Mouse (Mus musculus): ENCODE results near the gene Lman2. TPM values are rescaled to one million over a fixed set of nuclear protein-coding genes. Genes with fewer than 3 reads are reported as not detected.

The Lman2 gene
- polyA plus RNA-seq, 1 experiment = 88.0 TPM

DNA sequence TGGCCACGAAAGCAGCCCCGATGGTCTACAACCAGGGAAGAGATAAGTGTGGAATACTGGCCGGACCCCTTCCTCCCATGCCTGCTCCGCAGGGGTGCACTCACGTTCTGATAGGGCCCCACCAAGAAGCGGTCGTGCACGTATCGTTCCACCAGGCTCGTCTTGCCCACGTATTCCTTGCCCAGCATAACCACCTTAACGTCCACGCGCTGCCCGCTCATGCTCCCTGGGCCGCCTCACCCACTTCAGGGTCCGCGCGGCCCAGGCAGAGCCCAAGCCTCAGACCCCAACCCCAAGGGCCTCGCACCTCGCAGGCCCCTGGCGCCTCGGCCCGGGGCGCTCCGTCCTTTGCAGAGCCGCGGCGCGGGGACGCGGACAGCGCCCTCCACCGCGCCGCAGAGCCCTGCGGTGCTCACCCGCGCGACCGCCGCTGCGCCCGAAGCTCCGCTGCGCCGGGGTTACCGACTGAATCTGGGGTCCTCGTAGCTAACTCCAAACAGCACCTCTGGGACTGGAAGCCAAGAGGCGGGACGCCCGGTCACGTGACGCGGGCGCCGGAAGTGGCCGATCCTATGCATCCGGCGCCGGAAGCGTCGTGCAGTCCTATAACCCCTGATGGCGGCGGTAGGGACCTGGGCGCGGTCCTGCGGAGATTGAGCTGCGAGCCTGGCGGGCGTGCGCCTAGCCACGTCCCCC lies 41.0 kb downstream of the Lman2 start, which contains the start of gene Rab24:
TSS of gene Rab24 (minus strand) at position 513 of the 696 bp plus-strand sequence.
- H3K4me3 ChIP-seq (ENCODE audit: insufficient read depth, low read depth, low read length) = peak within 1 kb of the TSS; percentile 84
- H3K27ac ChIP-seq (replicated peaks; ENCODE audit: low read depth, low read length) = peak within 1 kb of the TSS; percentile 27
- peaks cover 2% of the 10 kb centered on the region; the same call in 1 of the 2 replicates for H3K4me1 ChIP-seq (ENCODE audit: control insufficient read depth, insufficient read depth, insufficient read length, low read length)

DNA sequence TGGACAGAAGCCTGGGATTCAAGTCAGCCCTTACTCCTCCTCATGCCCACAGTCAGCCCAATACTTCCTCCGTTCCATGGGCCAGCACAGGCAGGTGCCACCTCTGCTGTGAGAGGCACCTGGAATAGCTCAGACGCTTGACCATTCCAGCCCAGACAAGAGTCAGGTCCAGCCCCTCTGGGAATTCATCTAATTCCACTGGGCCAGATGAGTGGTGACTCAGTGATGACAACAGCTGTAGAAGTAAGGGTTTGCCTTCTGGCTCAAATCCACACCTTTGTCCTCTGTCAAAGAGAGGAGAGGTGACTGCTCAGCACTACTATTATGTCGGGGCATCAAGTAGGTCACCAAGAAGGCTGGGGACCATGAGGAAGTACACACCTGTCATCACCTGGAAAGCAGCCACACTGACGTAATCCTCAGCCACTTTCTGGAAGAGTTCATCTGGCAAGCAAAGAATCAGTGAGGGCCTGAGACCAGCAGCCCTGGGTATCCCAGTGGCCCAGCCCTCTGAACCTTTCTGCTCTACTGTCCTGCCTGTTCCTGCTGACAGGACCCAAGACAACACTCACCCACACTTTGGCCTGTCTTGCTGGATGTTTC lies 42.6 kb downstream of the Lman2 start, which contains the start of gene Prelid1:
TSS of gene Prelid1 (plus strand) at position 570 of the 603 bp plus-strand sequence.
- H3K4me1 ChIP-seq (ENCODE audit: control insufficient read depth, insufficient read depth, insufficient read length, low read length) = peaks cover 2% of the 10 kb centered on the region; the same call in 1 of the 2 replicates
- H3K27ac ChIP-seq (replicated peaks; ENCODE audit: low read depth, low read length) = 0 out of 2 replicates have a peak within 1 kb of the TSS, but pooled peaks have one; percentile 27
- peak within 1 kb of the TSS; percentile 84 for H3K4me3 ChIP-seq (ENCODE audit: insufficient read depth, low read depth, low read length)

DNA sequence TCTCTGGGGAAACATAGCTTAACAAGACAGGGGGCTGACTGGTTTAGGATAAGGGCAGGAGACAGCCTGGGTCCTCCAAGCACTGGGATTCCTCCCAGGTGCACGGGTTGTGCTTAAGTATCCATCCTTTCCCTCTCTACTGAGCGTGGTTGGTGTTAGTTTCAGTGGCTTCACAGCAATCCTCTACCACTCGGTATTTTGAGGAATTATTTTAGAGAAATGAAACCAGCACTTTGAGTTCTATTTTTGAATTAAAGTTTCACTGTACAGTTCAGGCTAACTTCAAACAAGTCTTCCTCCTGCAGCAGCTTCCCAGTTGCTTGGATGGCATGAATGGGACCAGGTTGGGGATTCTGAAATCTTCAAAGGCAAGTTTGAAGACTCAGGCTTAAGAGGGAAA lies 44.2 kb downstream of the Lman2 start:
- no peak overlapping the region for H3K4me3 ChIP-seq (ENCODE audit: insufficient read depth, low read depth, low read length)

DNA sequence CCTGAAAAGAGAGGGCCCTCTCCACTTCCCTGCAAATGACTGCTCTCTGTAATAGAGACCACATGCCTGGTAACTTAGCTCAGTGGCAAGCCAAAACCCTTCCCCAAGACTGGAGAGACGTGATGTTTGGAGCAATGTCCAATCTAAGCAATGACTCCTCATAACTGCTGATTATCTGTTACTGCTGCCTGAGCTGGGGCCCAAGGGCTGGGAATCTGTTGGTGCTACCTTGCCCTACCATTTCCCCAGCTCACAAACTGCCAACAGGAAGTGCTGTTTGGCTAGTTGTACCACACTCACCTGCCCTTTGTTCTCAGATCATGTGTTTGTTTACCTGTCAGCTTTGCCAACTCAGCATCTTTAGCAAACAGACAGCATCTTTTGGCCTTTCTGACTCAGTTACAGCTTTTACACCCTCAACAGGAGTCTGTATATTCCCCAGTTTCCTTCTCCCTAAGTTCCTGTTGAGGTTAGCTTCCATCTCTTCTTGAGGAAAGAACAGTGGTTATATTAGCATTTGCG lies 47.6 kb downstream of the Lman2 start:
- H3K4me1 ChIP-seq (ENCODE audit: control insufficient read depth, insufficient read depth, insufficient read length, low read length) = no peaks in the 10 kb centered on the region
- H3K4me3 ChIP-seq (ENCODE audit: insufficient read depth, low read depth, low read length) = no peak overlapping the region
- no peak overlapping the region for H3K27ac ChIP-seq (replicated peaks; ENCODE audit: low read depth, low read length)

More for the DNA sequence above, 44.2 kb downstream of the Lman2 start:
- Histone ChIP-seq H3K4me1 (ENCODE audit: control insufficient read depth, insufficient read depth, insufficient read length, low read length) (peaks cover 2% of the 10 kb centered on the region; the same call in 1 of the 2 replicates), H3K27ac (replicated peaks; ENCODE audit: low read depth, low read length) (0 out of 2 replicates have a peak overlapping the region, but pooled peaks have one; percentile 28)

DNA sequence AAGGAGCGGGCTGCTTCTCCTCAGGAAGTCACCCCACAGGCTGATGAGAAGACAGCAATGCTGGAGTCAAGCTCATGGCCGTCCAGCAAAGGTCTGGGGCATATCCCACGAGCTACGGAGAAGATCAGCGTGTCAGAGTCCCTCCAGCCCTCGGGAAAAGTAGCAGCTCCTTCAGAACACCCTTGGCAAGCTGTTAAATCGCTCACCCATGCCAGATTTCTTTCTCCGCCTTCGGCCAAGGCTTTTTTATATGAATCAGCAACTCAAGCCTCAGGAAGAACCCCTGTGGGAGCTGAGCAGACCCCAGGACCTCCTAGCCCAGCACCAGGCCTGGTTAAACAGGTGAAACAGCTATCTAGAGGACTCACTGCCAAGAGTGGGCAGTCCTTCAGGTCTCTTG lies 49.5 kb downstream of the Lman2 start:
- no peaks in the 10 kb centered on the region for H3K4me1 ChIP-seq (ENCODE audit: control insufficient read depth, insufficient read depth, insufficient read length, low read length)
- no peak overlapping the region for H3K27ac ChIP-seq (replicated peaks; ENCODE audit: low read depth, low read length)
- no peak overlapping the region for H3K4me3 ChIP-seq (ENCODE audit: insufficient read depth, low read depth, low read length)

DNA sequence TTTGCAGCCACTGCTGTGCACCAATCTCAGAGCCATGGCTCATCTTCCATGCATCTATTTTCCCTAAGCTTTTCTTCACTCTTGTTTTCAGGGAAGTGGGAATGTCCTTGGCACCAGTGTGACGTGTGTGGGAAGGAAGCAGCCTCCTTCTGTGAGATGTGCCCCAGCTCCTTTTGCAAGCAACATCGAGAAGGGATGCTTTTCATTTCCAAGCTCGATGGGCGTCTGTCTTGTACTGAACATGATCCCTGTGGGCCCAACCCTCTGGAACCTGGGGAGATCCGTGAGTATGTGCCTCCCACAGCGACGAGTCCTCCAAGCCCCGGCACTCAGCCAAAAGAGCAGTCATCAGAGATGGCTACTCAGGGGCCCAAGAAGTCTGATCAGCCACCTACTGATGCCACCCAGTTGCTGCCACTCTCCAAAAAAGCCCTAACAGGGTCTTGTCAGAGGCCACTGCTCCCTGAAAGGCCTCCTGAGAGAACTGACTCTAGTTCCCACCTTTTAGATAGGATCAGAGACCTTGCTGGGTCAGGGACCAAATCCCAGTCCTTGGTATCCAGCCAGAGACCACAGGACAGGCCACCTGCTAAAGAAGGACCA lies 50.5 kb downstream of the Lman2 start:
- no peak overlapping the region for H3K4me3 ChIP-seq (ENCODE audit: insufficient read depth, low read depth, low read length)
- H3K4me1 ChIP-seq (ENCODE audit: control insufficient read depth, insufficient read depth, insufficient read length, low read length) = no peaks in the 10 kb centered on the region
- H3K27ac ChIP-seq (replicated peaks; ENCODE audit: low read depth, low read length) = no peak overlapping the region

DNA sequence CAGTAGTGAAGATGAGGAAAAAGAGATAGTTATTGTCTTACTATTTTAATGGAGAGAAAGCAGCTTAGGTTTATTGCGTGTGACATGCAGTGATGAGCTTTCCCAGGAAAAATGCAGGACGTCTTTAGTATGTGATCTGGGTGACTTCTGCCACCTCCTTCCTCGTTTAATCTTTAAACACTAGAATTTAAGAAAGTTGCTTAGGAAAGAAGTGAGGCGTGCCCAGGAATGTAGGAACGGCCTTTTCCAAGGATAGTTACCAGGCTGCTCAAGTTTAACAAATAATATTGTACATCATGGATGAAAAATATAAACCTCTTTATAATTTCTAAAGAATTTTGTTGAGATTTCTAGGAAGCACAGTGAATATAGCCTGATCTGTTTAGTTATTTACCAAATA lies 61.7 kb downstream of the Lman2 start:
- no peaks in the 10 kb centered on the region for H3K4me1 ChIP-seq (ENCODE audit: control insufficient read depth, insufficient read depth, insufficient read length, low read length)

DNA sequence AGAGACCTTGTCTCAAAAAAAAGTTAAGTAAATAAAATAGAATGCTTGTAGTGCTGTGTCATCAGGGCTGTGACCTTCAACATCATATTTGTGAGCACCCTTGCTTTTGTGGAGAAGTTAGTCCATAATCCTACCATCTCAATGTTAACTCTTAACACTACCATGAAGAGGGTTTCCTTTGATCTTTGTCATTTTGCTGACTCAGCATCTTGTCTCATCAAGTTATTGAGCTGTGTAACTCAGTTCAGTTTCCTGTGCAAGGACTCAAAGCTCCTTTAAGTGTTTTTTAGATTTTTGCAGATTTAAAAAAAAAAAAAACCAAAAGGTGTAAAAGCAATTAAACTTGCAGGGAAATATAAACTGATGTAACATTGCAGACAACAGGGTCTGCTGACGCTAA lies 65.8 kb downstream of the Lman2 start:
- H3K4me1 ChIP-seq (ENCODE audit: control insufficient read depth, insufficient read depth, insufficient read length, low read length) = no peaks in the 10 kb centered on the region
- H3K4me3 ChIP-seq (ENCODE audit: insufficient read depth, low read depth, low read length) = no peak overlapping the region
- no peak overlapping the region for H3K27ac ChIP-seq (replicated peaks; ENCODE audit: low read depth, low read length)

More for the DNA sequence above, 61.7 kb downstream of the Lman2 start:
- Histone ChIP-seq H3K4me3 (ENCODE audit: insufficient read depth, low read depth, low read length) (no peak overlapping the region), H3K27ac (replicated peaks; ENCODE audit: low read depth, low read length) (no peak overlapping the region)

Other genes with a start within 250 kb of the Lman2 start
- not detected in 2 replicates for gene Gm17617, start 229.2 kb downstream of the Lman2 start, polyA plus RNA-seq (2012; ENCODE audit: insufficient read depth, insufficient read length, missing spikeins)
- not detected in 2 replicates for gene Fgfr4, start 210.1 kb downstream of the Lman2 start, polyA plus RNA-seq (2012; ENCODE audit: insufficient read depth, insufficient read length, missing spikeins)
- 24.0 and 34.1 TPM in 2 replicates for gene Nsd1, start 153.0 kb downstream of the Lman2 start, polyA plus RNA-seq (2012; ENCODE audit: insufficient read depth, insufficient read length, missing spikeins)
- gene Prelid1, start 42.3 kb downstream of the Lman2 start, polyA plus RNA-seq (2012; ENCODE audit: insufficient read depth, insufficient read length, missing spikeins) = 116 and 125 TPM in 2 replicates
- gene Rab24, start 40.8 kb downstream of the Lman2 start, polyA plus RNA-seq (2012; ENCODE audit: insufficient read depth, insufficient read length, missing spikeins) = 40.0 and 56.9 TPM in 2 replicates
- gene Mxd3, start 33.0 kb downstream of the Lman2 start, polyA plus RNA-seq (2012; ENCODE audit: insufficient read depth, insufficient read length, missing spikeins) = not detected in 2 replicates
- gene Rgs14, start 6.9 kb upstream of the Lman2 start, polyA plus RNA-seq (2012; ENCODE audit: insufficient read depth, insufficient read length, missing spikeins) = not detected in 2 replicates
- not detected in 2 replicates for gene Slc34a1, start 35.4 kb upstream of the Lman2 start, polyA plus RNA-seq (2012; ENCODE audit: insufficient read depth, insufficient read length, missing spikeins)
- not detected in 2 replicates for gene Pfn3, start 52.4 kb upstream of the Lman2 start, polyA plus RNA-seq (2012; ENCODE audit: insufficient read depth, insufficient read length, missing spikeins)
- not detected in 2 replicates for gene F12, start 64.0 kb upstream of the Lman2 start, polyA plus RNA-seq (2012; ENCODE audit: insufficient read depth, insufficient read length, missing spikeins)
- 10.5 and 17.4 TPM in 2 replicates for gene Grk6, start 82.3 kb upstream of the Lman2 start, polyA plus RNA-seq (2012; ENCODE audit: insufficient read depth, insufficient read length, missing spikeins)
- gene Prr7, start 101.5 kb upstream of the Lman2 start, polyA plus RNA-seq (2012; ENCODE audit: insufficient read depth, insufficient read length, missing spikeins) = not detected in 2 replicates
- gene Dbn1, start 125.3 kb upstream of the Lman2 start, polyA plus RNA-seq (2012; ENCODE audit: insufficient read depth, insufficient read length, missing spikeins) = 7.6 and 8.3 TPM in 2 replicates
- gene Pdlim7, start 150.9 kb upstream of the Lman2 start, polyA plus RNA-seq (2012; ENCODE audit: insufficient read depth, insufficient read length, missing spikeins) = 8.0 and 16.1 TPM in 2 replicates
- 1.3 and 2.4 TPM in 2 replicates for gene Dok3, start 166.5 kb upstream of the Lman2 start, polyA plus RNA-seq (2012; ENCODE audit: insufficient read depth, insufficient read length, missing spikeins)
- 16.0 and 17.6 TPM in 2 replicates for gene Ddx41, start 173.9 kb upstream of the Lman2 start, polyA plus RNA-seq (2012; ENCODE audit: insufficient read depth, insufficient read length, missing spikeins)
- 4.4 and 9.7 TPM in 2 replicates for gene Fam193b, start 208.3 kb upstream of the Lman2 start, polyA plus RNA-seq (2012; ENCODE audit: insufficient read depth, insufficient read length, missing spikeins)
- gene Tmed9, start 210.9 kb upstream of the Lman2 start, polyA plus RNA-seq (2012; ENCODE audit: insufficient read depth, insufficient read length, missing spikeins) = 34.0 and 61.2 TPM in 2 replicates
- 5.9 and 8.2 TPM in 2 replicates for gene B4galt7, start 237.1 kb upstream of the Lman2 start, polyA plus RNA-seq (2012; ENCODE audit: insufficient read depth, insufficient read length, missing spikeins)

Measured in brown adipose tissue, adult 24 weeks (tissue).